In genomic region chr17:85872903-85873413, GRCm38 (mm10) we compare ENCODE assay signal across 11 mouse cellular contexts.
"Had no signal": no experiment of that assay in that cellular context is flagged by ENCODE, and none has a peak within 500 bp of the region (broad histone marks: within the 10 kb centered on the region; RNA-seq: fewer than 3 reads in every experiment).

No protein-coding gene starts in this region.

- H3K4me3 ChIP-seq: left cerebral cortex, adult 2 months; limb, embryonic 12.5 days; midbrain, embryonic 13.5 days; myocyte; neural tube, embryonic 15.5 days had no signal

- H3K9ac ChIP-seq: limb, embryonic 12.5 days; liver, embryonic 14.5 days; midbrain, embryonic 13.5 days; neural tube, embryonic 15.5 days had no signal

- ATAC-seq: intestine, embryonic 16.5 days had no signal

- H3K4me2 ChIP-seq: limb, embryonic 12.5 days had no signal

- DNase-seq: kidney, adult 8-10 months; liver; lung, adult 18-20 months; thymus, postnatal 36 days had no signal

- H3K27ac ChIP-seq: left cerebral cortex, adult 2 months; limb, embryonic 12.5 days; liver, embryonic 14.5 days; neural tube, embryonic 15.5 days had no signal

- H3K9me3 ChIP-seq: limb, embryonic 12.5 days; midbrain, embryonic 13.5 days; neural tube, embryonic 15.5 days had no signal

- H3K36me3 ChIP-seq: limb, embryonic 12.5 days; midbrain, embryonic 13.5 days; neural tube, embryonic 15.5 days had no signal
